Mouse (Mus musculus) thymus, postnatal 25 days (tissue): Measurements from ENCODE around the gene Prrg1.
"Not testable (repeated sequence)": the region's sequence is repeated elsewhere in the genome, so short reads cannot be mapped to it uniquely, and the experiment has no call there.

Source experiments
- DNase-seq: peaks from one replicate; pipeline ENCODE4 v3.0.0; 2022

Prrg1 gene

DNA sequence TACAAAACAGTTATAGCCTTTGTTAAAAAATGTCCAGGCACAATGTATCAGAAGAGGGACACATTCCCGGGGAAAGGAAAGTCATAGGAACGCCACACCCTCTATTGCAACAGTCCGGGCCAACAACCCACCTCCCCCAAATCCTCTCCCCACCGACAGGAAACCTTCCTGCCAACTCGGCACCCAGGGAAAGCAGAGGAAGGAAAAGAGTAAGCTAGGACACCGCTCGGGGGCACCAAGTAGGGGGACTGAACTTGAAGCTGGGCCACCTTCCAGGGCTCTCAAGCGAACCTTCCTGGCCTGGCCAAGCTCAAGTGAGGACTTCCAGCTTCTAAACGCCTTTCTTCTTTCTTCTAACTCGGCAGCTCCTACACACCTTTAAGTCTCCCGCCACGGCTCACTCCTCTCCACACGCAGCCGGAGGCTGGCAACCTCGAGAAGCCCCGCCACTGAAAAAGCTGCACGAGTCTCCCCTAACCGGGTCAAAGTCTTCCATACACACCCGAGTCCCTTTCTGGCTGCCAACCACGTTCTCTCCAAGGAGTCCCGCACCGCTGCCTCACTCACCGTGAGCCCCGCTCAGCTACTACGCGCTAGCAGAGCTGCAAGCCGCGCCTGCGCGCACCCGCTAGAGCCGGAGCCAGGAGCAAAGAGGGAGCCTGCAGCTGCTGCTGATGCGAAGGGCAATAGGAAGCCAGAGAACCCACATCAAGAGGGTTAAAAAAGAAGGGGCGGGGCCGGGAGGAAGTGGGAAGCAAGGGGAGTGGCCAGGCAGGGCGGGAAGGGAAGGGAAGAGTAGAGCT lies at the start of gene Prrg1:
Gene Prrg1, minus strand, starts transcription at position 695 of the 803 bp plus-strand sequence.
- peak; percentile 83 for DNase-seq

GRCm38 (mm10) chrX:78605814-78606213 lies 22.1 kb upstream of the Prrg1 start:
- DNase-seq, result no peak

- no peak for DNase-seq
These were observed 9.4 kb upstream of the Prrg1 start for GRCm38 (mm10) chrX:78593138-78593537.

DNA sequence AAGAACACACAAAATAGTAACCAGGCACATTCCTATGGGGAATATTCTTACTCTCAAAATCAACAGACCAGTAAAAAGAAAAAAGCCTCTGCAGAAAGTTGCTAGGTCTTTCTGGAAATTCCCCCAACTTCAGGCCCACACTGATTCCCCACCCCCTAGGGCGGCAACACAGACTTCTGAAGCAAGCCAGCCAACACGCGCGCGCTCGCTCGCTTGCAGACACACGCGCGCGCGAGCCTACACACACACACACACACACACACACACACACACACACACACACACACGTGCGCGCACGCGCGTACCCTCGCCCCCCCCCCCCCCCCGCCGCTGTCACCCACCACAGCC lies 868 bp downstream of the Prrg1 start:
- peak; percentile 65 for DNase-seq

DNA sequence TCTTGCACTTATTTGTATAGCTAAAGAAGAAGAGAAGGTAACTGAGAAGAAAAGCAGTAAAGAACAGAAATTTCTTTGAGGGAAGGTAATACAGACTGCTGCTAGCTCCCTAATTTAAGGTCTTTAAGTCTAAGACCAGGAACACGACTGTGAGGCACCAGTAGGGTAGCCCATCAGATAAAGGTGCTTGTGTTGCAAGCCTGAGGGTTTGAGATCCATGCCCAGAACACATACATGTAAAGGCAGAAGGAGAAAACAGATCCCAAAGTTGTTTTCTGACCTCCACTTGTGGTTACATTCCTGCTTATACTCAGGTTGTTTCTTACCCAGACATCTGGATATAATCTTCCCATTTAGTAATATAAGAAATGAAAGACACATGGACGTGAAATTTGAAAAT lies 20.2 kb downstream of the Prrg1 start:
- no peak for DNase-seq

DNA sequence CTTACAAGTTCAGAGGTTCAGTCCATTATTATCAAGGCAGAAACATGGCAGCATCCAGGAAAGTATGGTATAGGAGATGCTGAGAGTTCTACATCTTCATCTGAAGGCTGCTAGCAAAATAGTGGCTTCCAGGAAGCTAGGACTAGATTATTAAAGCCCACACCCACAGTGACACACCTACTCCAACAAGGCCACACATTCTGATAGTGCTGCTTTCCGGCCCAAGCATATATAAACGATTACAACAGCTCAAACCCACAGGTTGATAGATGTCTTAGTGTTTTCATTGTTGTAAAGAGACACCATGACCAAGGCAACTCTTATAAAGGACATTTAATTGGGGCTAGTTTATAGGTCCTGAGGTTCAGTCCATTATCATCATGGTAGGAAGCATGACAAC lies 30.3 kb downstream of the Prrg1 start:
- no peak for DNase-seq

- DNase-seq, result no peak
These were observed 31.0 kb downstream of the Prrg1 start for GRCm38 (mm10) chrX:78552704-78553103.

GRCm38 (mm10) chrX:78547696-78548095 lies 36.0 kb downstream of the Prrg1 start:
- no peak for DNase-seq

- peak; percentile 38 for DNase-seq
These were observed 44.0 kb downstream of the Prrg1 start for GRCm38 (mm10) chrX:78539734-78540133.

DNA sequence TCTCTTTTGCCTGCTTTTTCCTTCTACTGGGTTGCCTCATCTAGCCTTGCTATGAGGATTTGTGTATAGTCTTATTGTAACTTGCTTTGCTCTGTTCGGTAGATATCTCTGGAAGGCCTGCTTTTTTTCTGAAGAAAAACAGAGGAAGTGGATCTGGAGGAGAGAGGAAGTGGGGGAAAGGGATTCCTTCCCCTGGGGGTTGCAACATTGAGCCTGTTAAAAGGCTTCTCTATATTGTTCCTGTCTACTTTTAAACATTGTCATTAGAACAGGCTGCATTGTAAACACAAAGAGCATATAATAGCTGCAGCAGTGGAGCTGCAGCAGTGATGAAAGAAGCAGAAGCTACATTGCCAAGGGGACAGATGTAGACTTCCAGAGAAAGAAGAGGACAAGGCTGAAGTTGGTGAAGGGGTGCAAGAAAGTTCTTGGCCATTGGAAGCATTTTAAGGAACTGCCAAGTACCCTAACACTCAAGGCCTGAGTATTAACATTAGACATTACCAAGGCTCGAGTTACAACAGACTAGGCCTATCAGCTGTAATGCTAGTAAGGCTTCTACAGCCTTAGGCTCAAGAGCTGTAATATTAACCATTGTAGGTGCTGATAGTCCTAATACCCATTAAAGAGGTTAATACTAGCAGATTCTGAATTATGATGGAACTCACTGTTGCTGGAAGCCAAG lies 44.9 kb downstream of the Prrg1 start:
- no peak for DNase-seq

DNA sequence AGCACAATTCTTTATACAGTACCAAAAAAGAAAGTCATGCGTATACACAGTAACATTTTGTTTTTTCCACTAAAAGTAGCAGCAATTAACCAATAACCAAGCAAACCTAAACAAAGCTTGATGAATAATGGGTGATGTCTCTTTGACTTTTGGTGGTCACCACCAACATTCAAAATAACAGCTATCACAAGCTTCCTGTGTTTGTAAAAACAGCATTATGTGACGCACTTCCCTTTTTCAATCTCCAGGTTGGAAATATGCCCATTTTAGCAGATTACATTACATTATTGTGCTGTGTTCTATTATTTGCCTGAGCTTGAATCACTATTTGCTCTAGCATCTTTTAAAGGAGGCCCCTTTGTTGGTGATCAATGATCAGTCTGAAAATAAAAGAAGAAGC lies 65.4 kb downstream of the Prrg1 start:
- DNase-seq, result no peak

GRCm38 (mm10) chrX:78482987-78483386 lies 100.7 kb downstream of the Prrg1 start:
- DNase-seq, result no peak

DNA sequence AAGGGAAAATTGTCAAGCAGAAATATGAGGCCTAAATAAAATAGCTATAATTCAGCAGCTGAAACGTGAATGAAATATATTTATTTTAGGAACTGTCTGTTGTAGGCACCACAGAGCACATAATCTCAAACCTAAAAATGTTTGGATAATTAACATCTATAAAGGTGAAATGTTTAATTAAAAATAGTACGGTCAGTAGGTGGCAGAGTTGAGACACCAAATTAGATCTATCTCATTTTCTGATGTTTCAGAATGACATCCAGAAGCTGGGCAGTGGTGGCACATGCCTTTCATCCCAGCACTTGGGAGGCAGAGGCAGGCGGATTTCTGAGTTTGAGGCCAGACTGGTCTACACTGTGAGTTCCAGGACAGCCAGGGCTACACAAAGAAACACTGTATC lies 104.0 kb downstream of the Prrg1 start:
- DNase-seq, result no peak

- no peak for DNase-seq
These were observed 149.3 kb downstream of the Prrg1 start for GRCm38 (mm10) chrX:78434357-78434756.

- not testable (repeated sequence) for DNase-seq
These were observed 180.3 kb downstream of the Prrg1 start for GRCm38 (mm10) chrX:78403346-78403745.
